Mouse (Mus musculus) G1E-ER4 (cell line): ENCODE measurements around the gene Camk2n2. TPM values are rescaled to one million over a fixed set of nuclear protein-coding genes. Genes with fewer than 3 reads are reported as not detected.

Source experiments
- GATA1 ChIP-seq: IDR thresholded peaks from one replicate; pipeline ENCODE4 v1.8.0; 2012; ENCODE audit warnings: low read length, inconsistent platforms
- polyA plus RNA-seq: library from polyadenylated mRNA; stranded (reverse); fragments of >175 nt; gene quantifications from 2 replicates; pipeline ENCODE4 v1.2.3, GENCODE M21; 2012

The Camk2n2 gene
- polyA plus RNA-seq, 1 experiment = 0.84 TPM

DNA sequence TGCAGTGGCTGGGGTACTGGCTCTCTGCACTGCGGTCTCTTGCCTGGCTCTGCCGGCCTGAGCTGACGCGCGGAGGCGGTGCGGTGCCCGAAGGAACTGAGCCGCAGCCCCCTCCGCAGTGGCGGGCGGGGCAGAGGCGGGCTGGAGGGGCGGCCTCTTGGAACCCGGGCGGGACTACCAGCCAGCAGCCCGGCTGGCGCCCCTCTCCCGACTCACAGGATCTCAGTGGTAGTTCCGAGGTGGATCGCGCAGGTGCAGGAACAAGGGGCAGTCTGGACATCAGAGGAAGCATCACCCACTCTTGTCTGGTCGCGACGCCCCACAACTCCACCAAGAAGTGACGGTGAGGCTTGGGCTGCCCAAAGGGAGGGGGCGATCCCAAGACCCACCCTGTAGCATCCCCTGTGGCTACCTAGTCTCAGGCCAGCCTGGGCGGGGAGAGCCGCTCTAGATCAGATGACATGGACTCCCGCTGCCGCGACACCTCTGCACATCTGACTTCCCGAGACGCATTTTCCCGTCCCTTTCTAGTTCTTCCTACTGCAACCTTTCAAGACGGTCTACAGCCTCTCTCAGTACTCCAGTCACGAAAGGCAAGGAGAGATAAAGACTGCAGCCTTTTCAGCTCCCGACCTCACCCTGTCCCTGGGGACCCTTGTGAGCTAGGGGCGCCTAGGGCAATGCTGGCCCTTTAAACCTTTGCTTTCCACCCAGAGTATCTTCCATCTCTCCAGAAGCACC lies 31.0 kb downstream of the Camk2n2 start:
- no peak for TF ChIP-seq GATA1

DNA sequence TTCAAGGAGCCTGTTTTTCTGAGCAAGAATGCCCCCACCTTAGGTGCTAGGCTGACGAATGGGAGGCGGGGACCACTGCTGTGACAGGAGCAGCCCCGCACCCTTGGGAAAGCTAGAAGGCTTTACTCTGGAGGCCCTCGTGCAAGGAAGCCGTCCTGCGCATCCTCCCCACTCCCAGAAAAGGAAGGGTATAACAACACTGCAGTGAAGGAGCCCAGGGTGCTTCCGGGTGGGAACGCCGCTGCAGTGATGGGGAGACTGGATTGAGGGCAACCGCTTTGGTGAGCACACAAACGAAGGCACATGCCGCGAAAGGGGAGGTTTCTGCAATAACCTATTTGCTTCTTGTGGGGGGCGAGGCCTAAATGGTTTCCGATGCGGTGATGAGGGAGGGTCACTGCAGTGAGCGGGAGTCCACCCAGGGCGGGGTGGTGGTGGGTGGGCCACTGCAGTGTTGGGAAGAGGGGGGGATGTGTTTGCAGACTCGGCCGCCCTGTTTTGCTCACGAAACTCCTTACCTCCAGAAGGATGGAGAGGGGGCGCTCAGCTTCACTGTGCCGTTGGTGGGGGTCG lies 31.6 kb downstream of the Camk2n2 start, which contains the start of gene Vwa5b2:
Gene Vwa5b2, plus strand, starts transcription at position 106 of the 573 bp plus-strand sequence.
- no peak for TF ChIP-seq GATA1

Other genes starting within 250 kb of the Camk2n2 start
- 5.3 and 6.1 TPM in 2 replicates for gene Abcc5, start 194.9 kb downstream of the Camk2n2 start, polyA plus RNA-seq
- gene Eif2b5, start 122.5 kb downstream of the Camk2n2 start, polyA plus RNA-seq = 37.0 and 41.0 TPM in 2 replicates
- gene Dvl3, start 104.3 kb downstream of the Camk2n2 start, polyA plus RNA-seq = 27.3 and 29.1 TPM in 2 replicates
- gene Ap2m1, start 85.8 kb downstream of the Camk2n2 start, polyA plus RNA-seq = 66.4 and 77.9 TPM in 2 replicates
- 31.7 and 40.6 TPM in 2 replicates for gene Abcf3, start 72.7 kb downstream of the Camk2n2 start, polyA plus RNA-seq
- 0.06 and 0.13 TPM in 2 replicates for gene Vwa5b2, start 31.8 kb downstream of the Camk2n2 start, polyA plus RNA-seq
- gene Eef1akmt4, start 9.7 kb downstream of the Camk2n2 start, polyA plus RNA-seq = 4.2 and 14.3 TPM in 2 replicates
- gene Gm49333, start 9.7 kb downstream of the Camk2n2 start, polyA plus RNA-seq = not detected in 2 replicates
- 11.5 and 15.2 TPM in 2 replicates for gene Alg3, start 9.6 kb downstream of the Camk2n2 start, polyA plus RNA-seq
- gene Ece2, start 8.5 kb upstream of the Camk2n2 start, polyA plus RNA-seq = not detected in 2 replicates
- 341 and 527 TPM in 2 replicates for gene Psmd2, start 30.4 kb upstream of the Camk2n2 start, polyA plus RNA-seq
- 1,202 and 1,405 TPM in 2 replicates for gene Eif4g1, start 47.0 kb upstream of the Camk2n2 start, polyA plus RNA-seq
- gene Fam131a, start 72.0 kb upstream of the Camk2n2 start, polyA plus RNA-seq = 8.3 and 10.6 TPM in 2 replicates
- gene Polr2h, start 96.4 kb upstream of the Camk2n2 start, polyA plus RNA-seq = 3.3 and 6.9 TPM in 2 replicates
- gene Clcn2, start 96.5 kb upstream of the Camk2n2 start, polyA plus RNA-seq = 20.2 and 45.4 TPM in 2 replicates
- not detected in 2 replicates for gene Chrd, start 111.8 kb upstream of the Camk2n2 start, polyA plus RNA-seq
- not detected in 2 replicates for gene Thpo, start 113.2 kb upstream of the Camk2n2 start, polyA plus RNA-seq